Mouse (Mus musculus): ENCODE measurements at regions not wholly inside any gene's neighbourhood (a gene's known extent, or its start where the extent isn't known, plus 50 kb on each side); places are given as distances from the start of the nearest gene placed in this dataset.

- TF ChIP-seq GATA2 (IDR thresholded peaks at IDR 0.05; ENCODE audit: borderline replicate concordance, low read depth, low read length) (no peak), POLR2AphosphoS5 (IDR thresholded peaks at IDR 0.05; ENCODE audit: insufficient replicate concordance, low read depth, low read length) (no peak), TAL1 (conservative IDR thresholded peaks at IDR 0.05; ENCODE audit: low read depth, low read length) (no peak), GATA1 (IDR thresholded peaks at IDR 0.05; ENCODE audit: borderline replicate concordance, low read length) (no peak), CTCF (IDR thresholded peaks at IDR 0.05; ENCODE audit: low read depth, low read length) (no peak)
- H3K27me3 ChIP-seq (ENCODE audit: insufficient read depth, low read length) = no peaks in the 10 kb centered on the region
- no peaks in the 10 kb centered on the region for H3K36me3 ChIP-seq (replicated peaks)
- ATAC-seq (ENCODE audit: extremely low read depth, insufficient number of reproducible peaks, low FRiP score, poor library complexity, severe bottlenecking) = no peak
- H3K4me3 ChIP-seq (ENCODE audit: low read depth, low read length) = no peak overlapping the region
- no peak for DNase-seq (ENCODE audit: low spot score)
- H3K9me3 ChIP-seq (replicated peaks) = peaks cover 38% of the 10 kb centered on the region
- H3K4me1 ChIP-seq (ENCODE audit: insufficient read depth, low read depth, low read length) = no peaks in the 10 kb centered on the region
Measured at GRCm38 (mm10) chr7:129872208-129872790, 280.6 kb downstream of the Wdr11 start.

GRCm38 (mm10) chr7:129876202-129876851, 284.7 kb downstream of the Wdr11 start:
- peaks cover 53% of the 10 kb centered on the region for H3K9me3 ChIP-seq (replicated peaks)
- no peaks in the 10 kb centered on the region for H3K36me3 ChIP-seq (replicated peaks)
- no peak for DNase-seq (ENCODE audit: low spot score)
- H3K27me3 ChIP-seq (ENCODE audit: insufficient read depth, low read length) = no peaks in the 10 kb centered on the region
- no peak for ATAC-seq (ENCODE audit: extremely low read depth, insufficient number of reproducible peaks, low FRiP score, poor library complexity, severe bottlenecking)
- no peak overlapping the region for H3K4me3 ChIP-seq (ENCODE audit: low read depth, low read length)
- no peak for TF ChIP-seq TAL1 (conservative IDR thresholded peaks at IDR 0.05; ENCODE audit: low read depth, low read length)
- no peak for TF ChIP-seq GATA2 (IDR thresholded peaks at IDR 0.05; ENCODE audit: borderline replicate concordance, low read depth, low read length)
- no peak for TF ChIP-seq GATA1 (IDR thresholded peaks at IDR 0.05; ENCODE audit: borderline replicate concordance, low read length)
- TF ChIP-seq POLR2AphosphoS5 (IDR thresholded peaks at IDR 0.05; ENCODE audit: insufficient replicate concordance, low read depth, low read length) = no peak
- TF ChIP-seq CTCF (IDR thresholded peaks at IDR 0.05; ENCODE audit: low read depth, low read length) = no peak
- H3K4me1 ChIP-seq (ENCODE audit: insufficient read depth, low read depth, low read length) = no peaks in the 10 kb centered on the region

DNA sequence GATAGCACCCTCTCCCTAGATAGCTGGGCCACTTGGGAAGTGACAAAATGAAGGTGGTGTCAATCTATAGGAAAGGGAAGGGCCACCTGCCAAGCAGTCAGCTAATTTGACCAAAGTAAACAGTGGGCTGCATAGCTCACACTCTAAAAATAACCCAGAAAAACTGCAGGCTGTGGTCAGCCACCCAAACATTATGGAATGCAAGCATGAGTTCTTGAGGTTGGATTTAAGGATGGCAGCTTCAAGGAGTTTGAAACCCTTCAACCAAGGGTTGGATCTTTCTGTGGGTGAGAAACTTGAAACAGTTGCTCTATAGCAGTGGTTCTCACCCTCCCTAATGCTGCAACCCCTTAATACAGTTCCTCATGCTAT, 285.2 kb downstream of the Wdr11 start:
- DNase-seq (ENCODE audit: low spot score) (no peak), ATAC-seq (ENCODE audit: extremely low read depth, insufficient number of reproducible peaks, low FRiP score, poor library complexity, severe bottlenecking) (no peak)
- no peak for TF ChIP-seq CTCF (IDR thresholded peaks at IDR 0.05; ENCODE audit: low read depth, low read length)
- no peak for TF ChIP-seq TAL1 (conservative IDR thresholded peaks at IDR 0.05; ENCODE audit: low read depth, low read length)
- TF ChIP-seq POLR2AphosphoS5 (IDR thresholded peaks at IDR 0.05; ENCODE audit: insufficient replicate concordance, low read depth, low read length) = no peak
- no peak for TF ChIP-seq GATA2 (IDR thresholded peaks at IDR 0.05; ENCODE audit: borderline replicate concordance, low read depth, low read length)
- TF ChIP-seq GATA1 (IDR thresholded peaks at IDR 0.05; ENCODE audit: borderline replicate concordance, low read length) = no peak
- Histone ChIP-seq H3K27me3 (ENCODE audit: insufficient read depth, low read length) (no peaks in the 10 kb centered on the region), H3K36me3 (replicated peaks) (no peaks in the 10 kb centered on the region), H3K4me3 (ENCODE audit: low read depth, low read length) (no peak overlapping the region), H3K4me1 (ENCODE audit: insufficient read depth, low read depth, low read length) (no peaks in the 10 kb centered on the region), H3K9me3 (replicated peaks) (peaks cover 53% of the 10 kb centered on the region)

- ATAC-seq (ENCODE audit: extremely low read depth, insufficient number of reproducible peaks, low FRiP score, poor library complexity, severe bottlenecking) = no peak
- Histone ChIP-seq H3K4me1 (ENCODE audit: insufficient read depth, low read depth, low read length) (no peaks in the 10 kb centered on the region), H3K4me3 (ENCODE audit: low read depth, low read length) (no peak overlapping the region), H3K36me3 (replicated peaks) (no peaks in the 10 kb centered on the region), H3K9me3 (replicated peaks) (peaks cover 49% of the 10 kb centered on the region), H3K27me3 (ENCODE audit: insufficient read depth, low read length) (no peaks in the 10 kb centered on the region)
- no peak for TF ChIP-seq POLR2AphosphoS5 (IDR thresholded peaks at IDR 0.05; ENCODE audit: insufficient replicate concordance, low read depth, low read length)
- no peak for TF ChIP-seq TAL1 (conservative IDR thresholded peaks at IDR 0.05; ENCODE audit: low read depth, low read length)
- TF ChIP-seq CTCF (IDR thresholded peaks at IDR 0.05; ENCODE audit: low read depth, low read length) = no peak
- no peak for TF ChIP-seq GATA1 (IDR thresholded peaks at IDR 0.05; ENCODE audit: borderline replicate concordance, low read length)
- TF ChIP-seq GATA2 (IDR thresholded peaks at IDR 0.05; ENCODE audit: borderline replicate concordance, low read depth, low read length) = no peak
- no peak for DNase-seq (ENCODE audit: low spot score)
Measured at GRCm38 (mm10) chr7:129896291-129896690, 304.6 kb downstream of the Wdr11 start.

DNA sequence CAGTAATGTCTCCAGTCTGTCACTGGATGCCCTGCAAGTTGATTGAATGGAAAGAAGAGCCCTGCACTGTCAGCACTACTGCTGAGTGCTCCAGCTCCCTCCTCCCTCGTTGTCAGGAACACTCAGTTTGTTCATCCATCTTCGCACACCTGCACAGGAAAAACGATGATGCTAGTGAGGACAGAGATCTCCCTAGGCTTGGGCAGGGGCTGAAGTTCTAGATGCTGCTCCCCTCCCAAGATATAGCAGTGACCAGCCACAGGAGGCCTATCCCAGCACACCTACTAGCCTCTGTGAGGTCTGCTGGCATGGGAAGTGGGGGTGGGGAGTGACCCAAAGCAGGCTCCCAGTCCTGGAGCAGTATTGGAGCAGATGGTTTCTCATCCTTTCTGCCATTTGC, 305.8 kb downstream of the Wdr11 start:
- no peak for ATAC-seq (ENCODE audit: extremely low read depth, insufficient number of reproducible peaks, low FRiP score, poor library complexity, severe bottlenecking)
- H3K36me3 ChIP-seq (replicated peaks) = no peaks in the 10 kb centered on the region
- no peaks in the 10 kb centered on the region for H3K4me1 ChIP-seq (ENCODE audit: insufficient read depth, low read depth, low read length)
- H3K4me3 ChIP-seq (ENCODE audit: low read depth, low read length) = no peak overlapping the region
- H3K9me3 ChIP-seq (replicated peaks) = peaks cover 55% of the 10 kb centered on the region
- no peaks in the 10 kb centered on the region for H3K27me3 ChIP-seq (ENCODE audit: insufficient read depth, low read length)
- DNase-seq (ENCODE audit: low spot score) = no peak
- TF ChIP-seq TAL1 (conservative IDR thresholded peaks at IDR 0.05; ENCODE audit: low read depth, low read length) = no peak
- TF ChIP-seq POLR2AphosphoS5 (IDR thresholded peaks at IDR 0.05; ENCODE audit: insufficient replicate concordance, low read depth, low read length) = no peak
- TF ChIP-seq CTCF (IDR thresholded peaks at IDR 0.05; ENCODE audit: low read depth, low read length) = no peak
- TF ChIP-seq GATA1 (IDR thresholded peaks at IDR 0.05; ENCODE audit: borderline replicate concordance, low read length) = no peak
- no peak for TF ChIP-seq GATA2 (IDR thresholded peaks at IDR 0.05; ENCODE audit: borderline replicate concordance, low read depth, low read length)

DNA sequence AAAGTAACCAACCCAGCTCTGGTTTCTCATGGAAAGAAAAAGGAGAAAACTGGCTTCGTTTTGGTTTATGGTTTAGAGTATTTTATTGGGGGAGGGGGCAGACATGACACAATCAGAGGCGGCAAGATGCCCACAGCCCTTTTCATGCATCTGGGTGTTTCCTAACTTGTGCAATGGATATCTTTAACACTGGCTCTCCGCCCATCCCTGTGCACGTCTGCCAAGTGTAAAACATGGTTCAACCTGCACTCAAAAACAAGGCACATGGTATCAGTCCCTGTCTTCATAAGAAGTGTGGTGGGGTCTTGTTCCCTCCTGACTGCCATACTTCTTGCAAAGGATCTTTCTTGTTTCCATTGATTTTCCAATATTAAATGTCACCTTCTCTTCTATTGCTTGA, 310.6 kb downstream of the Wdr11 start:
- no peaks in the 10 kb centered on the region for H3K4me1 ChIP-seq (ENCODE audit: insufficient read depth, low read depth, low read length)
- peaks cover 46% of the 10 kb centered on the region for H3K9me3 ChIP-seq (replicated peaks)
- H3K36me3 ChIP-seq (replicated peaks) = no peaks in the 10 kb centered on the region
- ATAC-seq (ENCODE audit: extremely low read depth, insufficient number of reproducible peaks, low FRiP score, poor library complexity, severe bottlenecking) = no peak
- TF ChIP-seq POLR2AphosphoS5 (IDR thresholded peaks at IDR 0.05; ENCODE audit: insufficient replicate concordance, low read depth, low read length) (no peak), CTCF (IDR thresholded peaks at IDR 0.05; ENCODE audit: low read depth, low read length) (no peak), GATA2 (IDR thresholded peaks at IDR 0.05; ENCODE audit: borderline replicate concordance, low read depth, low read length) (no peak), TAL1 (conservative IDR thresholded peaks at IDR 0.05; ENCODE audit: low read depth, low read length) (no peak), GATA1 (IDR thresholded peaks at IDR 0.05; ENCODE audit: borderline replicate concordance, low read length) (no peak)
- H3K4me3 ChIP-seq (ENCODE audit: low read depth, low read length) = no peak overlapping the region
- no peak for DNase-seq (ENCODE audit: low spot score)
- H3K27me3 ChIP-seq (ENCODE audit: insufficient read depth, low read length) = no peaks in the 10 kb centered on the region

Data from G1E (cell line).